Mouse (Mus musculus): ENCODE measurements around the gene Zbbx. TPM values are rescaled to one million over a fixed set of nuclear protein-coding genes. Genes with fewer than 3 reads are reported as not detected.

Zbbx gene
- polyA plus RNA-seq (2014; fragmentation: Nextera tagmentation; extraction: Ambion mirVana), result 0.88 and 1.8 TPM in 2 replicates

DNA sequence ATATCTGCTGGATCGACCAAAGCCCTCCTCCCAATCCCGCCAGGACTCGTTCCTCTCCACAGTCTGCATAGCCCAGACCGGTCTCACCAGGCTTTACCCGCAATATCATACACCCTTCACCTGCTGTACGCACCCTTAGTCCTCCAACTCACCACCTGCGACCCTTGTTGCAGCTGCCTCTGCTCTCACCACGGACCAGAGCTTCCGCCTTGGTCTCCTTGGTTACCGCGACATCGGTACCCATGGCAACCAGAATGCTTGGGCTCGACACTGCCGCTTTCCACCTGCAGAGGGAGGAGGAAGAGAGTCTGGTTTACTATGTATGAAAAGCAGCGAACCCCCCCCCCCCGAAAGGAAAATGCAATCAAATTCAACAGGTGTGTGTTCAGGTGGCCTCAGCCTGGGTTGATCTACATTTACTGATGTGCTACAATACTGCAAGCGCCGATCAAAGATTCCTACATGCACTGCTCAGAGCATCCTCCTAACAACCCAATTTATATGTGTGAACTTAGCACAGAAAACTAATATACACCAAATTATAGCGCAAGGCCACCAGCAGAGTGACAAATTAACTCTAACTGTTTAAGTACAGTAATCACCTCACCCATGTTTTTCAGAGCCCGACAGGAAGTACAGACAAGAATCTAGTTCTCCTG, at the start of gene Zbbx:
TSS of gene Zbbx (minus strand) at position 197 of the 659 bp plus-strand sequence.
- DNase-seq (ENCODE audit: low spot score) (peak; percentile 82), ATAC-seq (ENCODE audit: low read depth) (peak; percentile 97)
- Histone ChIP-seq H3K4me2 (ENCODE audit: low read depth, low read length) (peak within 1 kb of the TSS; percentile 56), H3K4me3 (ENCODE audit: low read depth, low read length) (peak within 1 kb of the TSS; percentile 33), H3K9me3 (ENCODE audit: control insufficient read depth, low read length) (no peaks in the 10 kb centered on the region), H3K9ac (ENCODE audit: low read depth, low read length) (no peak within 1 kb of the TSS), H3K27ac (replicated peaks; ENCODE audit: low read depth, low read length) (no peak within 1 kb of the TSS), H3K36me3 (ENCODE audit: control insufficient read depth, insufficient read depth, low read length) (no peaks in the 10 kb centered on the region), H3K27me3 (replicated peaks; ENCODE audit: control insufficient read depth, insufficient read depth, low read length) (0 out of 2 replicates have a peak, but pooled peaks cover 5% of the 10 kb centered on the region), H3K4me1 (ENCODE audit: control insufficient read depth, insufficient read depth, low read length) (no peaks in the 10 kb centered on the region)
- 17% methylated on average over 20 of the region's 20 CpGs for WGBS

DNA sequence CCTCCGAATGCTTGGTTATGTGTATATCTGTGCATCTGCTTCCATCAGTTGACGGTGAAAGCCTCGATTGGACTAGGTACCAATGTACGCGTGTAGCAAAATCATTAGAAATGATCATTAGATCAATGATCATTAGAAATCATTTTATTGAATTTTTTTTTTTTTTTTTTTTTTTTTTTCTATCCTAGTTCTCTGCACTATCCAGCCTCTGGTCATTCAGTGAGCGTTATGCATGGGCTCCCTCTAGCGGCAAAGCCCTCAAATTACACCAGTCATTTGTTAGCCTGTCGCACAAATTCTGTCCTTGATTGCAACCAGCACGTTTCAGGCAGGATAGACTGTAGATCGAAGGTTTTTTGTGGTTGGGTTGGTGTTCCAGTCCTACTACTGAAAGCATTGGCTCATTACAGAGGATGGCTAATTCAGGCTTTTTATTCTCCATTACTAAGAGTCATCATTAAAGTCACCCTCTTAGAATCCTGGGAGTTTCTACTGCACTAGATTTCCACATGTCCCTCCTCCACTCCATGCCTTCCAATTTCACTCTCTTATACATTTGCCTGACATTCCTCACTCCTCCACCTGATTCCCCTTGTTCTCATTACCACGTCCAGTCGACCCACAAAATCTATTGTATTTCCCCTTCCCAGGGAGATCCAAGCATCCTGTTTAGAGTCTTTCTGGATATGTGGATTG, 38.1 kb upstream of the Zbbx start:
- no peak overlapping the region for H3K4me3 ChIP-seq (ENCODE audit: low read depth, low read length)
- H3K9me3 ChIP-seq (ENCODE audit: control insufficient read depth, low read length), result no peaks in the 10 kb centered on the region
- no peaks in the 10 kb centered on the region for H3K4me1 ChIP-seq (ENCODE audit: control insufficient read depth, insufficient read depth, low read length)
- no peak overlapping the region for H3K9ac ChIP-seq (ENCODE audit: low read depth, low read length)
- 36% methylated on average over 12 of the region's 12 CpGs for WGBS
- DNase-seq (ENCODE audit: low spot score), result peak; percentile 51
- no peak for ATAC-seq (ENCODE audit: low read depth)
- no peak overlapping the region for H3K27ac ChIP-seq (replicated peaks; ENCODE audit: low read depth, low read length)
- H3K36me3 ChIP-seq (ENCODE audit: control insufficient read depth, insufficient read depth, low read length), result no peaks in the 10 kb centered on the region
- no peak overlapping the region for H3K4me2 ChIP-seq (ENCODE audit: low read depth, low read length)
- no peaks in the 10 kb centered on the region for H3K27me3 ChIP-seq (replicated peaks; ENCODE audit: control insufficient read depth, insufficient read depth, low read length)

DNA sequence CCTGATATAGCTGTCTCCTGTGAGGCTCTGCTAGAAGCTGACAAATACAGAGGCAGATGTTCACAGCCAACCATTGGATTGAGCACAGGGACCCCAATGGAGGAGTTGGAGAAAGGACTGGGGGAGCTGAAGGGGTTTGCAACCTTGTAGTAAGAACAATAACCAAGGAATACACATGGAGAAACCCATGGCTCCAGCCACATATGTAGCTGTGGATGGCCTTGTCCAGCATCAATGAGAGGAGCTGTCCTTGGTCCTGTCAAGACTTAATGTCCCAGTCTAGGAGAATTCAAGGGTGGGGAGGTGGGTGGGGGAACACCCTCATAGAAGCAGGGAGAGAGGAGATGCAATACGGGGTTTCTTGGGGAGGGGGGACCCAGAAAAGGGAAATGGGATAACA, 17.8 kb upstream of the Zbbx start:
- DNase-seq (ENCODE audit: low spot score), result no peak
- no peaks in the 10 kb centered on the region for H3K9me3 ChIP-seq (ENCODE audit: control insufficient read depth, low read length)
- 79% methylated on average over 1 of the region's 1 CpGs for WGBS

DNA sequence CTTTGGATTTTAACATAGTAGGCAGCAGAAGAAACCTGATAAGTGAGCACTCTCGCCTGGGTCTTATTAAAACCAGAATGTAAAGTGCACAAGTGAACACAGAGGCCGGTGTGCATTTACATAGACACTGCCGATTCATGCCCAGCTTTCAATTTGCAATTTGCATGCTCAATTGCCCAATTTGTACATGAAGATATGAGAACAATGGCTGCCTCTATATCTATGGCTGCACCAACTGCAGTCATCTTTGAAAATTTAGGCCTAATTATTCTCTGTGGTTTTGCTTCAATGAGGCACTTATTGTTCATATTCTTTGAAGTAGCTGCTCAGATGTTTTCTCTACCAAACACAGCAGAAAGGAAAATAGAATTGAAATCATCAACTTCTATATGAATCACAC, 23.0 kb downstream of the Zbbx start:
- Histone ChIP-seq H3K4me2 (ENCODE audit: low read depth, low read length) (no peak overlapping the region), H3K36me3 (ENCODE audit: control insufficient read depth, insufficient read depth, low read length) (no peaks in the 10 kb centered on the region), H3K9me3 (ENCODE audit: control insufficient read depth, low read length) (no peaks in the 10 kb centered on the region), H3K4me1 (ENCODE audit: control insufficient read depth, insufficient read depth, low read length) (no peaks in the 10 kb centered on the region), H3K27ac (replicated peaks; ENCODE audit: low read depth, low read length) (no peak overlapping the region), H3K27me3 (replicated peaks; ENCODE audit: control insufficient read depth, insufficient read depth, low read length) (no peaks in the 10 kb centered on the region), H3K9ac (ENCODE audit: low read depth, low read length) (no peak overlapping the region), H3K4me3 (ENCODE audit: low read depth, low read length) (no peak overlapping the region)
- 31% methylated on average over 3 of the region's 3 CpGs for WGBS
- DNase-seq (ENCODE audit: low spot score), result peak; percentile 56
- peak; percentile 18; the same call in 1 of the 2 replicates for ATAC-seq (ENCODE audit: low read depth)

More for the DNA sequence above, 17.8 kb upstream of the Zbbx start:
- no peaks in the 10 kb centered on the region for H3K36me3 ChIP-seq (ENCODE audit: control insufficient read depth, insufficient read depth, low read length)
- no peaks in the 10 kb centered on the region for H3K4me1 ChIP-seq (ENCODE audit: control insufficient read depth, insufficient read depth, low read length)
- no peak overlapping the region for H3K27ac ChIP-seq (replicated peaks; ENCODE audit: low read depth, low read length)
- no peak for ATAC-seq (ENCODE audit: low read depth)
- no peaks in the 10 kb centered on the region for H3K27me3 ChIP-seq (replicated peaks; ENCODE audit: control insufficient read depth, insufficient read depth, low read length)
- H3K9ac ChIP-seq (ENCODE audit: low read depth, low read length), result no peak overlapping the region
- H3K4me3 ChIP-seq (ENCODE audit: low read depth, low read length), result no peak overlapping the region
- H3K4me2 ChIP-seq (ENCODE audit: low read depth, low read length), result no peak overlapping the region

DNA sequence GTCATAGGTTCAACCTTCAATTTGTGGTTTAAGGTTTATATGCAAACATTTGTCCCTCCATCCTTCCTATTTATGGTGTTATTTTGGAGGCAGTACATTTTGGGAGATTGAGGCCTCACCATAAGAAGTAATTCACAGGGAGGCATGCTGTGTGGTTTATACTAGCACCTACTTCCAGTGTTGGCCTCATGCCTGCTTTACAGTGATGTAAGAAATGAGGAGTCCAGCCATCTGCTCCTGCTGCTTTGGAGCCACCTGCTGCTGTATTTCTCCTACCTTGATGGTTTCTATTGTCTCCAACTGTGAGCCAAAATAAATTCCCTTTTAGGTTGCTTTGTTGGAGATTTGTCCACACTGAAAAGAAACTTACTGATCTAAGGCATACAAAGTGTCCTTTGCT, 60.0 kb downstream of the Zbbx start:
- Histone ChIP-seq H3K27ac (replicated peaks; ENCODE audit: low read depth, low read length) (no peak overlapping the region), H3K4me1 (ENCODE audit: control insufficient read depth, insufficient read depth, low read length) (no peaks in the 10 kb centered on the region), H3K4me2 (ENCODE audit: low read depth, low read length) (no peak overlapping the region), H3K27me3 (replicated peaks; ENCODE audit: control insufficient read depth, insufficient read depth, low read length) (no peaks in the 10 kb centered on the region), H3K36me3 (ENCODE audit: control insufficient read depth, insufficient read depth, low read length) (no peaks in the 10 kb centered on the region), H3K4me3 (ENCODE audit: low read depth, low read length) (no peak overlapping the region), H3K9ac (ENCODE audit: low read depth, low read length) (no peak overlapping the region), H3K9me3 (ENCODE audit: control insufficient read depth, low read length) (no peaks in the 10 kb centered on the region)
- ATAC-seq (ENCODE audit: low read depth) (no peak), DNase-seq (ENCODE audit: low spot score) (no peak)

DNA sequence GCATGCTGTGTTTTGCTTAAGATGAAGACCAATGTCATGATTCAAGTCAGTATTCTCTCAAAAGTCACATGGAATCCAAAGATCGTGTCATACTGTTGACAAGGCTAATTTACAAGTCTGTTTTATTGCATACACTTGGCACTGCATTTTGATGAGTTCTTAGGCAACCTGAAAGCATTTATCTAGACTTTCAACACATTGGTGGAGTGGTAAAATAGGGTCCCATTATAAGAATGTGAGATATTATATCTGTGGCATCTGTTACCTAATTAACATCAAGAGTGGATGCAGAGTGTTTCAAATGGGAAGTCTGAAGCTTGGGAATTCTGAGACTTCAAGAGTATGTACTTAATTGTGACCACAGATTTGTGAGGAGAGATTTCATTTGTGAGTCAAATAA, 79.1 kb downstream of the Zbbx start:
- DNase-seq (ENCODE audit: low spot score) (no peak), ATAC-seq (ENCODE audit: low read depth) (no peak)
- H3K9me3 ChIP-seq (ENCODE audit: control insufficient read depth, low read length), result no peaks in the 10 kb centered on the region
- H3K4me2 ChIP-seq (ENCODE audit: low read depth, low read length), result no peak overlapping the region
- WGBS, result 59% methylated on average over 1 of the region's 1 CpGs
- H3K27me3 ChIP-seq (replicated peaks; ENCODE audit: control insufficient read depth, insufficient read depth, low read length), result no peaks in the 10 kb centered on the region
- H3K4me1 ChIP-seq (ENCODE audit: control insufficient read depth, insufficient read depth, low read length), result no peaks in the 10 kb centered on the region
- no peak overlapping the region for H3K27ac ChIP-seq (replicated peaks; ENCODE audit: low read depth, low read length)
- no peak overlapping the region for H3K4me3 ChIP-seq (ENCODE audit: low read depth, low read length)
- H3K36me3 ChIP-seq (ENCODE audit: control insufficient read depth, insufficient read depth, low read length), result no peaks in the 10 kb centered on the region
- H3K9ac ChIP-seq (ENCODE audit: low read depth, low read length), result no peak overlapping the region

DNA sequence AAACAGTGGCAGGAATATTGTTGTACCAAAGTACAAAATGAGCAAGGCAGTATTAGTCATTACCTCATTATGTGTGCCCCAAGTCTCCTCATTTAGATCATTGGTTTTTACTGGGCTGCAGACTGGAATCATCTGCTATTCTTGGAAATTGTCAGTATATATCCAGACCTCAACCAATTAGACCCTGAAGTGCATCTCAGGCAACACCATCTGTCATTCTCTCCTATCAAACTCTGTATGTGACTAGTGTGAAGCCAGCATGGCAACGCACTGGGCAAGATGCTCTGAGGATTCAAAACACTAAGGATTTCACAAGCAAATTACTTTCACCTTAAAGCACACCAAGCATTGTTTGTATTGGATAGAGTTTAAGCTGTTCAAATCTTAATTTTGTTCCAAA, 85.9 kb downstream of the Zbbx start:
- Histone ChIP-seq H3K27me3 (replicated peaks; ENCODE audit: control insufficient read depth, insufficient read depth, low read length) (no peaks in the 10 kb centered on the region), H3K9ac (ENCODE audit: low read depth, low read length) (no peak overlapping the region), H3K36me3 (ENCODE audit: control insufficient read depth, insufficient read depth, low read length) (no peaks in the 10 kb centered on the region), H3K4me1 (ENCODE audit: control insufficient read depth, insufficient read depth, low read length) (no peaks in the 10 kb centered on the region), H3K9me3 (ENCODE audit: control insufficient read depth, low read length) (no peaks in the 10 kb centered on the region), H3K4me2 (ENCODE audit: low read depth, low read length) (no peak overlapping the region), H3K4me3 (ENCODE audit: low read depth, low read length) (no peak overlapping the region), H3K27ac (replicated peaks; ENCODE audit: low read depth, low read length) (no peak overlapping the region)
- ATAC-seq (ENCODE audit: low read depth) (no peak), DNase-seq (ENCODE audit: low spot score) (no peak)
- WGBS, result 85% methylated on average over 1 of the region's 1 CpGs

DNA sequence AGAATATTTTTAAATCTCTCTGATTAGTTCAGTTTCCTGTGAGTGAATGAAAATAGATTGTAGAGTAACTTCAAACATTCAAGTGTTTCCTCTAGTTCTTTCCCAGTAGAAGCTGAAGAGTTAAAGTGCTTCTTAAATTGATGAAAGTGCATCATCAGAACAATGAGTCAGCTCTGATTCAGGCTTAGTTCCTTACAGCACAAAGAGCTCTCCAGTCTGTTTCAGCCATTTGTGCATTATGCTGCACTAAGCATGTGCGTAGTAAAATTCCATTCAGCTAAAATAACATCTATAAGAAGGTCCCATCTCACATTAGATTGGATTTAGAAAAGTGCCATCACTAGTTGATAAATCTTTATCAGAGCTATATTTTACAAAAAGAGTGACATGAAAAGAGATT, 155.1 kb downstream of the Zbbx start:
- ATAC-seq (ENCODE audit: low read depth), result no peak
- WGBS, result 76% methylated on average over 1 of the region's 1 CpGs
- H3K4me3 ChIP-seq (ENCODE audit: low read depth, low read length), result no peak overlapping the region
- no peak for DNase-seq (ENCODE audit: low spot score)
- H3K36me3 ChIP-seq (ENCODE audit: control insufficient read depth, insufficient read depth, low read length), result no peaks in the 10 kb centered on the region
- H3K9me3 ChIP-seq (ENCODE audit: control insufficient read depth, low read length), result no peaks in the 10 kb centered on the region
- no peak overlapping the region for H3K9ac ChIP-seq (ENCODE audit: low read depth, low read length)
- H3K4me2 ChIP-seq (ENCODE audit: low read depth, low read length), result no peak overlapping the region
- no peaks in the 10 kb centered on the region for H3K4me1 ChIP-seq (ENCODE audit: control insufficient read depth, insufficient read depth, low read length)
- H3K27me3 ChIP-seq (replicated peaks; ENCODE audit: control insufficient read depth, insufficient read depth, low read length), result no peaks in the 10 kb centered on the region
- no peak overlapping the region for H3K27ac ChIP-seq (replicated peaks; ENCODE audit: low read depth, low read length)

Data from embryonic facial prominence, embryonic 14.5 days (tissue).